Mouse (Mus musculus) 416B (cell line): Measurements from ENCODE around the gene Smim14.

Experiments used
- DNase-seq: peaks from one replicate; pipeline ENCODE4 v3.0.0; 2011; ENCODE audit warnings: low read depth

Gene Smim14

GRCm38 (mm10) chr5:65407989-65408388 is 129.0 kb downstream of the Smim14 start:
- DNase-seq, result no peak

- DNase-seq, result peak; percentile 89
These were observed 135.6 kb downstream of the Smim14 start for GRCm38 (mm10) chr5:65401251-65401994.
